Mouse (Mus musculus): ENCODE data around the gene Smim6. TPM values are rescaled to one million over a fixed set of nuclear protein-coding genes. Genes with fewer than 3 reads are reported as not detected.

The Smim6 gene
- total and polyA plus RNA-seq, 3 experiments, result 1.2 to 3.8 TPM; not detected in 1

DNA sequence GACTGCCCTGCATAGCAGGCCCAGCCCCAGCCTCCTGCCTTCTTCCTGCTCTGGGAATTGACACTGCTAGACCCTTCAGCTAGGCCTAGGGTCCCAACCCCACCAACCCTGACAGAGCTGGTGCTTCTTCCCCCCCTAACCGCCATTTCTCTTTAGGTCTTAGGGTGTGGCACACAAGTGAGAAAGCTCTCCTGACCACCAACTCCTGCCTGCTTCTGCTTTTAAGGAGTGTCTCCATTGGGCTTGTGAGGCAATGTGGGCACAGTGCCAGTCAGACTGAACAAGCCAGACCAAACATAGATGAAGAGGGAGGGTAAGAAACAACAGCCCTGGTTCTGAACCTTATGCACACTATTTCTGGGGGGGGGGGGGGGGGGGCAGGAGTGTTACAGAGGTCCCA, 9.0 kb upstream of the Smim6 start (continued):
- TF ChIP-seq KAT2A (conservative IDR thresholded peaks at IDR 0.05; ENCODE audit: low read depth, low read length) (no peak), MAX (IDR thresholded peaks at IDR 0.05; ENCODE audit: low read length) (peak; percentile 37; the same call in 1 of the 2 replicates), SIN3A (IDR thresholded peaks at IDR 0.05; ENCODE audit: low read length) (peak; percentile 73)

DNA sequence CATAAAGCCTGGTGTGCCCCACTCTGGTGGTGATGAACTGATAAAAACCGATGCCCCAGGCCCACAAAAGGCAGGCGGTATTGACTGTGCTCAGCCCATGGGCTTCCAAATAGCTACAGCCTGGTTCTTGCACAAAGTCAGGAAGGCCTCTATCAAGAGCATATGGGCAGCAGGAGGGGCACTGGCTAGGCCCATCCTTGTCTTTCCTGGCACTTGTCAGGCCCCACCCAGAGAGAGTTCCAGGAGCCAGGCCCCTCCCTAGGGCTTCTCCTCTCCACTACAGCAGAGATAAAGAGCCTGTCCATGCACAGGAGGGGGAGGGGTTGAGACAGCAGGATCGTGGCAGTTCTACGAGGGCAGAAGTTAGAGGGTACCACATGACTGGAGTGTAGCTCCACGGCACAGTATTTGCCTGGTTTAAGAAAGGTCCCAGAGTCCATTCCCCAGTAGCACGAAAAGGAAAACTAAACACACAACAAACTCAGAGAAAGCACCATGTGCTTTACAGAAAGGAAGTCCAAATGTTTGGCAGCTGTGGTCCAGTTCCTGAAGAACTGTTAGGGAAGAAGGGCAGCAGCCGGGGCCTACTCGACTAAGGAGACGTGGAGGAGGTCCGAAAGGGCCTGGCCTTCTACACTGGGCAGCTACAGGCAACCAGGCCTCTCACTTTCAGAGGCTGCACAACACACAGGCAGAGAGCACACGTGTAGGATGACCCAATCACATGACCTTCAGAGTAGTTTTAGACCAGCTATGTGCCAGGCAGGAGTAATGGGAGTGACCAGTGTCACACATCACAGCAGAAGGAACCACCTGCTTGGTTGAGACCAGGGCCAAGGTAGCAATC, 8.2 kb upstream of the Smim6 start:
- peaks cover 0 to 30% of the 10 kb centered on the region in 2 experiments; a peak in 2 of 4 replicates for H3K36me3 ChIP-seq (ENCODE audit: control insufficient read depth in 1 of 2, insufficient read depth in 2 of 2, low read length in 2 of 2)
- DNase-seq (ENCODE audit: low read depth, low spot score), result peak; percentile 82
- H3K4me1 ChIP-seq (ENCODE audit: control insufficient read depth in 1 of 2, insufficient read depth in 2 of 2, low read length in 2 of 2), result peaks cover 20 to 37% of the 10 kb centered on the region in 2 experiments
- H3K9ac ChIP-seq (ENCODE audit: control insufficient read depth, low read depth, low read length, poor library complexity, severe bottlenecking), result peak overlapping the region; percentile 74
- H3K79me2 ChIP-seq (ENCODE audit: control insufficient read depth, insufficient read depth, low read length, poor library complexity), result peaks cover 34% of the 10 kb centered on the region
- no peak overlapping the region; a peak in 1 of 4 replicates for H3K4me3 ChIP-seq (ENCODE audit: control insufficient read depth in 1 of 2, insufficient read depth in 1 of 2, low read depth in 2 of 2, low read length in 2 of 2)
- TF ChIP-seq GATA1 (IDR thresholded peaks at IDR 0.05; ENCODE audit: low read depth, low read length), result peak; percentile 24; the same call in 1 of the 2 replicates
- TF ChIP-seq ZMIZ1 (IDR thresholded peaks at IDR 0.05; ENCODE audit: low read depth, low read length), result no peak
- TF ChIP-seq MYC (IDR thresholded peaks at IDR 0.05; ENCODE audit: low read depth, low read length), result peak; percentile 77
- peak; percentile 25 to 70; a peak in 3 of 4 replicates for TF ChIP-seq EP300 (IDR thresholded peaks at IDR 0.05; ENCODE audit: low read depth in 1 of 2, low read length in 2 of 2)
- peak; percentile 68 for TF ChIP-seq TCF12 (IDR thresholded peaks at IDR 0.05; ENCODE audit: low read depth, low read length)
- TF ChIP-seq MAX (IDR thresholded peaks at IDR 0.05; ENCODE audit: low read length), result peak; percentile 66
- TF ChIP-seq RCOR1 (IDR thresholded peaks at IDR 0.05; ENCODE audit: low read depth, low read length), result 0 out of 2 replicates have a peak, but pooled peaks have one; percentile 52
- peak; percentile 24; the same call in 1 of the 2 replicates for TF ChIP-seq SIN3A (IDR thresholded peaks at IDR 0.05; ENCODE audit: low read length)
- 0 out of 2 replicates have a peak, but pooled peaks have one; percentile 74 for TF ChIP-seq ETS1 (IDR thresholded peaks at IDR 0.05; ENCODE audit: low read depth, low read length)
- peak; percentile 41 for TF ChIP-seq MXI1 (IDR thresholded peaks at IDR 0.05; ENCODE audit: low read depth, low read length)
- peak in 1 of 2 experiments; percentile 51; a peak in 2 of 4 replicates for TF ChIP-seq POLR2A (IDR thresholded peaks at IDR 0.05; ENCODE audit: control insufficient read depth in 1 of 2, insufficient read depth in 1 of 2, low read depth in 1 of 2, low read length in 2 of 2, poor library complexity in 1 of 2)
- no peak for TF ChIP-seq JUND (IDR thresholded peaks at IDR 0.05; ENCODE audit: low read depth, low read length)
- TF ChIP-seq ZC3H11A (IDR thresholded peaks at IDR 0.05; ENCODE audit: low read depth, low read length), result no peak
- no peak for TF ChIP-seq MAZ (IDR thresholded peaks at IDR 0.05; ENCODE audit: low read depth, low read length)
- 0 out of 2 replicates have a peak, but pooled peaks have one; percentile 17 for TF ChIP-seq TBP (IDR thresholded peaks at IDR 0.05; ENCODE audit: low read depth, low read length)
- no peaks in the 10 kb centered on the region for H3K9me3 ChIP-seq (replicated peaks; ENCODE audit: insufficient read depth, low read length)
- H3K27ac ChIP-seq (ENCODE audit: control insufficient read depth, low read depth, low read length), result peak overlapping the region; percentile 98
- no peaks in the 10 kb centered on the region for H3K27me3 ChIP-seq (ENCODE audit: control insufficient read depth in 1 of 2, insufficient read depth in 2 of 2, low read length in 2 of 2)

Data from MEL (cell line).